Mouse (Mus musculus) heart, adult 2 months (tissue): ENCODE data around the gene Col24a1.

Experiments
- CTCF ChIP-seq: fragments of 200-600 bp; IDR thresholded peaks from 2 replicates; pipeline ENCODE4 v1.8.1; 2022; ENCODE audit warnings: antibody characterized with exemption, mild to moderate bottlenecking, moderate library complexity
- EP300 ChIP-seq: fragments of 200-500 bp; IDR thresholded peaks from 2 replicates; pipeline ENCODE4 v1.6.1; 2011; ENCODE audit warnings: low read depth, low read length, control low read depth; ENCODE audit not compliant: insufficient read depth

GRCm38 (mm10) chr3:145600801-145601200 lies 308.5 kb downstream of the Col24a1 start:
- no peak for TF ChIP-seq EP300
- TF ChIP-seq CTCF: no peak
